8 mouse cellular contexts compared by ENCODE assay signal in genomic region chr10:118867304-118867895, GRCm38 (mm10). TPM values are rescaled to one million over a fixed set of nuclear protein-coding genes. Genes with fewer than 3 reads are reported as not detected.
DNase-seq lines count a peak whose midpoint lies in the region; ATAC-seq lines count a peak whose summit lies in the region.

No protein-coding gene starts in this region.

- H3K36me3 ChIP-seq in hindbrain, embryonic 10.5 days = peaks cover 35% of the 10 kb centered on the region
- H3K36me3 ChIP-seq in limb, embryonic 12.5 days = peaks cover 28% of the 10 kb centered on the region

- H3K4me1 ChIP-seq in hindbrain, embryonic 10.5 days (replicated peaks) = peaks cover 53% of the 10 kb centered on the region
- H3K4me1 ChIP-seq in limb, embryonic 12.5 days (replicated peaks) = peaks cover 28% of the 10 kb centered on the region

- peak overlapping the region; percentile 93 for H3K4me2 ChIP-seq in limb, embryonic 12.5 days

- H3K27ac ChIP-seq in hindbrain, embryonic 10.5 days = peak overlapping the region; percentile 99
- H3K27ac ChIP-seq in limb, embryonic 12.5 days = peak overlapping the region; percentile 98

- no peaks in the 10 kb centered on the region for H3K9me3 ChIP-seq in hindbrain, embryonic 10.5 days
- no peaks in the 10 kb centered on the region for H3K9me3 ChIP-seq in limb, embryonic 12.5 days

- H3K9ac ChIP-seq in limb, embryonic 12.5 days (replicated peaks) = peak overlapping the region; percentile 99

- peak overlapping the region; percentile 99 for H3K4me3 ChIP-seq in hindbrain, embryonic 10.5 days
- peak overlapping the region; percentile 96 for H3K4me3 ChIP-seq in limb, embryonic 12.5 days (replicated peaks)

- 9% methylated on average over 16 of the region's 16 CpGs for WGBS in hindbrain, embryonic 10.5 days
- 12% methylated on average over 16 of the region's 16 CpGs for WGBS in limb, embryonic 12.5 days

- no peaks in the 10 kb centered on the region for H3K27me3 ChIP-seq in hindbrain, embryonic 10.5 days (ENCODE audit: insufficient read depth, poor library complexity, severe bottlenecking)
- no peaks in the 10 kb centered on the region; the same call in 1 of the 2 replicates for H3K27me3 ChIP-seq in limb, embryonic 12.5 days

- peak; percentile 20 to 46 for DNase-seq in adrenal gland, adult (ENCODE audit: inconsistent age in 2 of 2, low spot score in 1 of 2)
- DNase-seq in adrenal gland, postnatal 4 days (ENCODE audit: low spot score in 2 of 2) = no peak
- DNase-seq in right cerebral cortex, postnatal 4 days = peak; percentile 37
- no peak for DNase-seq in right cerebral cortex, postnatal 10 days (ENCODE audit: low spot score in 2 of 2)
- DNase-seq in hindbrain, embryonic 10.5 days (ENCODE audit: low spot score) = peak; percentile 18
- DNase-seq in skeletal muscle tissue, adult 2 months (ENCODE audit: low read depth, low spot score) = peak; percentile 47
- DNase-seq in layer of hippocampus, adult 8-10 months (ENCODE audit: low spot score in 2 of 2) = no peak

- 0 out of 2 replicates have a peak, but pooled peaks have one; percentile 1 for ATAC-seq in limb, embryonic 12.5 days (ENCODE audit: insufficient number of reproducible peaks, insufficient read depth, low FRiP score, low TSS enrichment, low read depth)

RNA-seq across cellular contexts. Expression of gene Dyrk2, which starts 2.6 kb away (rescaled TPM):
- total RNA-seq in adrenal gland, postnatal 4 days (2021) = 10 to 100 TPM; 57.6 to 59.1 TPM
- polyA plus RNA-seq in hindbrain, embryonic 10.5 days (2016; fragmentation: Nextera tagmentation; extraction: Ambion mirVana) = 6.4 and 7.7 TPM in 2 replicates
- polyA plus RNA-seq in limb, embryonic 12.5 days (2016; fragmentation: Nextera tagmentation; extraction: Ambion mirVana) = 10.3 and 10.4 TPM in 2 replicates
- total RNA-seq in layer of hippocampus, adult 8-10 months (2022) = 10 to 100 TPM; 43.8 to 52.1 (median 48.6) TPM

Comparison
In these comparisons a context has a peak if more than half of its experiments do, and no peak if none do; other contexts are left out.
1. DNase-seq: peak in adrenal gland, adult (2 of 2), right cerebral cortex, postnatal 4 days (single experiment), hindbrain, embryonic 10.5 days (single experiment) and skeletal muscle tissue, adult 2 months (single experiment); none in adrenal gland, postnatal 4 days (0 of 2), right cerebral cortex, postnatal 10 days (0 of 2) and layer of hippocampus, adult 8-10 months (0 of 2).